Mouse (Mus musculus): Measurements from ENCODE around the gene Arfip1. TPM values are rescaled to one million over a fixed set of nuclear protein-coding genes. Genes with fewer than 3 reads are reported as not detected.

Gene Arfip1
- polyA plus RNA-seq, 1 experiment from 2014 or later, result 57.5 TPM

- ATAC-seq (ENCODE audit: insufficient number of reproducible peaks, insufficient read depth, low FRiP score, low read depth), result no peak
- Histone ChIP-seq H3K36me3 (ENCODE audit: control insufficient read depth, insufficient read depth, low read length) (no peaks in the 10 kb centered on the region; the same call in 1 of the 2 replicates), H3K4me2 (replicated peaks; ENCODE audit: low read depth, low read length) (no peak overlapping the region), H3K27ac (ENCODE audit: low read length) (no peak overlapping the region), H3K9me3 (ENCODE audit: control insufficient read depth, low read depth, low read length) (no peaks in the 10 kb centered on the region), H3K4me3 (ENCODE audit: low read depth, low read length) (no peak overlapping the region), H3K4me1 (ENCODE audit: control insufficient read depth, insufficient read depth, low read length) (no peaks in the 10 kb centered on the region), H3K27me3 (ENCODE audit: control insufficient read depth, insufficient read depth, low read length) (no peaks in the 10 kb centered on the region), H3K9ac (replicated peaks; ENCODE audit: low read depth, low read length) (no peak overlapping the region)
- 62% methylated on average over 3 of the region's 3 CpGs for WGBS
Measured at GRCm38 (mm10) chr3:84450651-84451050, 131.8 kb downstream of the Arfip1 start.

- H3K27ac ChIP-seq (ENCODE audit: low read length), result no peak overlapping the region; the same call in 1 of the 2 replicates
- ATAC-seq (ENCODE audit: insufficient number of reproducible peaks, insufficient read depth, low FRiP score, low read depth), result no peak
- H3K4me1 ChIP-seq (ENCODE audit: control insufficient read depth, insufficient read depth, low read length), result no peaks in the 10 kb centered on the region
- no peak overlapping the region for H3K9ac ChIP-seq (replicated peaks; ENCODE audit: low read depth, low read length)
- H3K4me3 ChIP-seq (ENCODE audit: low read depth, low read length), result no peak overlapping the region
- H3K27me3 ChIP-seq (ENCODE audit: control insufficient read depth, insufficient read depth, low read length), result no peaks in the 10 kb centered on the region
- H3K4me2 ChIP-seq (replicated peaks; ENCODE audit: low read depth, low read length), result no peak overlapping the region
- no peaks in the 10 kb centered on the region; the same call in 1 of the 2 replicates for H3K36me3 ChIP-seq (ENCODE audit: control insufficient read depth, insufficient read depth, low read length)
- no peaks in the 10 kb centered on the region for H3K9me3 ChIP-seq (ENCODE audit: control insufficient read depth, low read depth, low read length)
- 74% methylated on average over 9 of the region's 9 CpGs for WGBS
Measured at GRCm38 (mm10) chr3:84449015-84449414, 133.4 kb downstream of the Arfip1 start.

GRCm38 (mm10) chr3:84447803-84448202 lies 134.6 kb downstream of the Arfip1 start:
- no peak for ATAC-seq (ENCODE audit: insufficient number of reproducible peaks, insufficient read depth, low FRiP score, low read depth)
- H3K36me3 ChIP-seq (ENCODE audit: control insufficient read depth, insufficient read depth, low read length), result no peaks in the 10 kb centered on the region; the same call in 1 of the 2 replicates
- no peak overlapping the region for H3K4me3 ChIP-seq (ENCODE audit: low read depth, low read length)
- H3K9ac ChIP-seq (replicated peaks; ENCODE audit: low read depth, low read length), result no peak overlapping the region
- H3K4me2 ChIP-seq (replicated peaks; ENCODE audit: low read depth, low read length), result no peak overlapping the region
- no peaks in the 10 kb centered on the region for H3K9me3 ChIP-seq (ENCODE audit: control insufficient read depth, low read depth, low read length)
- H3K4me1 ChIP-seq (ENCODE audit: control insufficient read depth, insufficient read depth, low read length), result no peaks in the 10 kb centered on the region
- no peak overlapping the region for H3K27ac ChIP-seq (ENCODE audit: low read length)
- H3K27me3 ChIP-seq (ENCODE audit: control insufficient read depth, insufficient read depth, low read length), result no peaks in the 10 kb centered on the region
- WGBS, result 71% methylated on average over 5 of the region's 5 CpGs

Other genes with a start within 250 kb of the Arfip1 start
- gene Fhdc1, start 102.2 kb downstream of the Arfip1 start, polyA plus RNA-seq (2014; fragmentation: Nextera tagmentation; extraction: Ambion mirVana), result 12.1 and 15.5 TPM in 2 replicates
- gene Tigd4, start 10.9 kb upstream of the Arfip1 start, polyA plus RNA-seq (2014; fragmentation: Nextera tagmentation; extraction: Ambion mirVana), result 0.11 and 0.23 TPM in 2 replicates
- gene Tmem154, start 83.6 kb upstream of the Arfip1 start, polyA plus RNA-seq (2014; fragmentation: Nextera tagmentation; extraction: Ambion mirVana), result 2.8 and 4.1 TPM in 2 replicates
- 16.8 and 17.8 TPM in 2 replicates for gene Fbxw7, start 232.6 kb upstream of the Arfip1 start, polyA plus RNA-seq (2014; fragmentation: Nextera tagmentation; extraction: Ambion mirVana)

Data from stomach, embryonic 14.5 days (tissue).